Mouse (Mus musculus) ovary, postnatal 14 days (tissue): ENCODE measurements around the gene Mif.

Experiments used
- DNase-seq: peaks from one replicate; pipeline ENCODE4 v3.0.0; 2022; ENCODE audit warnings: low spot score

The Mif gene

GRCm38 (mm10) chr10:75835761-75836531, 24.1 kb downstream of the Mif start:
- DNase-seq, result no peak

- no peak for DNase-seq
These were observed 24.7 kb downstream of the Mif start for GRCm38 (mm10) chr10:75835307-75835706.

GRCm38 (mm10) chr10:75834721-75835120, 25.3 kb downstream of the Mif start:
- no peak for DNase-seq

- DNase-seq, result peak; percentile 69
These were observed 25.8 kb downstream of the Mif start for GRCm38 (mm10) chr10:75834250-75834649.

GRCm38 (mm10) chr10:75833456-75834080, 26.5 kb downstream of the Mif start:
- no peak for DNase-seq

- DNase-seq, result peak; percentile 57
These were observed 27.7 kb downstream of the Mif start for GRCm38 (mm10) chr10:75832272-75832895.

GRCm38 (mm10) chr10:75830275-75830670, 29.8 kb downstream of the Mif start:
- no peak for DNase-seq

- no peak for DNase-seq
These were observed 30.3 kb downstream of the Mif start for GRCm38 (mm10) chr10:75829529-75830274.

- DNase-seq, result peak; percentile 38
These were observed 31.5 kb downstream of the Mif start for GRCm38 (mm10) chr10:75828500-75828931.

- DNase-seq, result peak; percentile 54
These were observed 32.2 kb downstream of the Mif start for GRCm38 (mm10) chr10:75827668-75828360.

GRCm38 (mm10) chr10:75824530-75824929, 35.5 kb downstream of the Mif start:
- no peak for DNase-seq

- DNase-seq, result no peak
These were observed 36.3 kb downstream of the Mif start for GRCm38 (mm10) chr10:75823782-75824181.

- DNase-seq, result no peak
These were observed 37.6 kb downstream of the Mif start, which contains the start of gene Gstt4 for GRCm38 (mm10) chr10:75822443-75822842. Gene Gstt4, minus strand, starts transcription at chr10:75822543.

- DNase-seq, result no peak
These were observed 40.2 kb downstream of the Mif start for GRCm38 (mm10) chr10:75819882-75820281.

GRCm38 (mm10) chr10:75818641-75819040, 41.4 kb downstream of the Mif start:
- no peak for DNase-seq
